ENCODE assay signal across 13 mouse cellular contexts in the genomic region with DNA sequence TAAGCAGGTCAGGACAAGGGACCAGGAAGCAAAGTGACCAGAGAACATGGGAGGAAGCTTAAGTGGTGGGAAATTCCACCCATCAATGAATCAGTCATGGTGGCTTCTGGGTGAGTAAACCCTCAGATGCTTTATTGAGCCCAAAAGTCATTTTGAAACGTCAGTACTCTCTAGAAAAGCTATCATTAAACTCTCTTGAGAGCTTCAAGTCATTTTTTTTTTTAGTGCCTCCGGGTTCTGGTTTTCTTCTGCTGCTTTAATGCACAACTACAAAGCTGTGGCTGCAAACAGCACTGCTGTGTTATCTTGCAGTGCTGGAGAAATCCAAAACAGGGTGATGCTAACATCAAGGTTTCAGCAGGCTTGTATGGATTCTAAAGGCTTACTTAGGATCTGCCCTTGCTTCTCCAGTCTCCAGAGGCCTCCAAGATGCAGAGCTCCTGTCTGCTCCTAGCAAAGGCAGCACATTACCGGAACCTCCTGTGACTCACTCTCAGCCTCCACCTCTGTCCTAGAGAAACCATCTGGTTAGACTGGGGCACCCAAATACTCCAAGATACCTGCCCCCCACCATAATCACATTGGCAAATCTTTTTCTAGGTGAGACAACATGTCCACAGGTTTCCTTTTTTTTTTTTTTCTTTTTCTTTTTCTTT.
"Had no signal": no experiment of that assay in that cellular context is flagged by ENCODE, and none has a peak within 500 bp of the region (broad histone marks: within the 10 kb centered on the region; RNA-seq: fewer than 3 reads in every experiment).

No protein-coding gene starts in this region.

- ATAC-seq: midbrain, embryonic 16.5 days had no signal

- DNase-seq: lung, adult 18-20 months; lung, embryonic 14.5 days; lung, postnatal 4 days; midbrain, embryonic 14.5 days; retina, postnatal 1 day; right cerebral cortex, adult 18-20 months; right cerebral cortex, postnatal 25 days; right cerebral cortex, postnatal 4 days; spleen, adult 18-20 months; thymus, adult 18-20 months; thymus, postnatal 14 days; thymus, postnatal 36 days had no signal
